Mouse (Mus musculus): Measurements from ENCODE around the gene Gm47985. TPM values are rescaled to one million over a fixed set of nuclear protein-coding genes. Genes with fewer than 3 reads are reported as not detected.
"Not testable (repeated sequence)": the region's sequence is repeated elsewhere in the genome, so short reads cannot be mapped to it uniquely, and the experiment has no call there.

Gene Gm47985
- total RNA-seq, 2 experiments from 2014 or later: 0.39 to 0.84 TPM

- intact Hi-C loops (cut with DNase I): loop anchor here (5.0 kb wide), 1 partner anchor 165 kb away; the partner anchor contains the start of gene Ivns1abp
- no peak for DNase-seq
Observed at GRCm38 (mm10) chr1:151177030-151177936, 5.1 kb upstream of the Gm47985 start.

GRCm38 (mm10) chr1:151177937-151178271 is 4.4 kb upstream of the Gm47985 start:
- intact Hi-C loops (cut with DNase I): loop anchor here (5.0 kb wide), 1 partner anchor 164 kb away; the partner anchor contains the start of gene Ivns1abp
- no peak for DNase-seq

GRCm38 (mm10) chr1:151178505-151179083 is 3.7 kb upstream of the Gm47985 start:
- intact Hi-C loops (cut with DNase I): loop anchor here (5.0 kb wide), 1 partner anchor 164 kb away; the partner anchor contains the start of gene Ivns1abp
- DNase-seq: no peak

GRCm38 (mm10) chr1:151180167-151180566 is 2.2 kb upstream of the Gm47985 start:
- DNase-seq: no peak
- intact Hi-C loops (cut with DNase I): no loop called here

- intact Hi-C loops (cut with DNase I): not testable (repeated sequence)
Observed at GRCm38 (mm10) chr1:151186186-151186585, 3.8 kb downstream of the Gm47985 start.

GRCm38 (mm10) chr1:151186879-151187424 is 4.6 kb downstream of the Gm47985 start:
- DNase-seq; intact Hi-C loops (cut with DNase I): not testable (repeated sequence)

More at GRCm38 (mm10) chr1:151186186-151186585, 3.8 kb downstream of the Gm47985 start:
- not testable (repeated sequence) for DNase-seq

GRCm38 (mm10) chr1:151188469-151188868 is 6.1 kb downstream of the Gm47985 start:
- intact Hi-C loops (cut with DNase I): no loop called here
- no peak for DNase-seq

- intact Hi-C loops (cut with DNase I); DNase-seq: not testable (repeated sequence)
Observed at GRCm38 (mm10) chr1:151192075-151192474, 9.7 kb downstream of the Gm47985 start, which contains the start of gene Gm8947. Gene Gm8947 (plus strand): TSS chr1:151192376.

GRCm38 (mm10) chr1:151192739-151193138 is 10.4 kb downstream of the Gm47985 start:
- intact Hi-C loops (cut with DNase I); DNase-seq: not testable (repeated sequence)

GRCm38 (mm10) chr1:151195986-151196385 is 13.6 kb downstream of the Gm47985 start:
- DNase-seq; intact Hi-C loops (cut with DNase I): not testable (repeated sequence)

GRCm38 (mm10) chr1:151196690-151197089 is 14.4 kb downstream of the Gm47985 start:
- DNase-seq; intact Hi-C loops (cut with DNase I): not testable (repeated sequence)

GRCm38 (mm10) chr1:151198120-151198519 is 15.8 kb downstream of the Gm47985 start, which contains the start of gene Gm47995:
Gene Gm47995 (plus strand): TSS chr1:151198448.
- intact Hi-C loops (cut with DNase I); DNase-seq: not testable (repeated sequence)

- DNase-seq; intact Hi-C loops (cut with DNase I): not testable (repeated sequence)
Observed at GRCm38 (mm10) chr1:151200620-151201019, 18.3 kb downstream of the Gm47985 start.

GRCm38 (mm10) chr1:151202771-151203170 is 20.4 kb downstream of the Gm47985 start:
- intact Hi-C loops (cut with DNase I); DNase-seq: not testable (repeated sequence)

- intact Hi-C loops (cut with DNase I); DNase-seq: not testable (repeated sequence)
Observed at GRCm38 (mm10) chr1:151203818-151204217, 21.5 kb downstream of the Gm47985 start, which contains the start of gene 3110040M04Rik. Gene 3110040M04Rik (plus strand): TSS chr1:151204121.

- intact Hi-C loops (cut with DNase I); DNase-seq: not testable (repeated sequence)
Observed at GRCm38 (mm10) chr1:151208493-151208892, 26.2 kb downstream of the Gm47985 start.

GRCm38 (mm10) chr1:151208944-151209343 is 26.6 kb downstream of the Gm47985 start:
- intact Hi-C loops (cut with DNase I); DNase-seq: not testable (repeated sequence)

GRCm38 (mm10) chr1:151209824-151210355 is 27.6 kb downstream of the Gm47985 start, which contains the start of gene Gm47996:
Gene Gm47996 (plus strand): TSS chr1:151210131.
- intact Hi-C loops (cut with DNase I); DNase-seq: not testable (repeated sequence)

- intact Hi-C loops (cut with DNase I); DNase-seq: not testable (repeated sequence)
Observed at GRCm38 (mm10) chr1:151211666-151212065, 29.3 kb downstream of the Gm47985 start.

- intact Hi-C loops (cut with DNase I): no loop called here
- no peak for DNase-seq
Observed at GRCm38 (mm10) chr1:151214862-151215261, 32.5 kb downstream of the Gm47985 start.
